Mouse (Mus musculus) liver, adult (tissue): ENCODE measurements around the gene Rab1a.

Experiments
- GATA4 ChIP-seq: IDR thresholded peaks from 2 replicates; pipeline ENCODE4 v1.6.1; 2014; ENCODE audit warnings: mild to moderate bottlenecking, low read length; ENCODE audit not compliant: insufficient replicate concordance

Rab1a gene

GRCm38 (mm10) chr11:20200713-20201575 lies at the start of gene Rab1a:
Rab1a (plus strand) TSS chr11:20201432.
- TF ChIP-seq GATA4 = no peak; the same call in 1 of the 2 replicates

GRCm38 (mm10) chr11:20152107-20152901 lies 48.9 kb upstream of the Rab1a start:
- no peak for TF ChIP-seq GATA4

GRCm38 (mm10) chr11:20158879-20159278 lies 42.4 kb upstream of the Rab1a start:
- TF ChIP-seq GATA4 = no peak

GRCm38 (mm10) chr11:20164979-20165867 lies 36.0 kb upstream of the Rab1a start:
- no peak for TF ChIP-seq GATA4

GRCm38 (mm10) chr11:20165991-20166390 lies 35.2 kb upstream of the Rab1a start:
- TF ChIP-seq GATA4 = no peak

GRCm38 (mm10) chr11:20168972-20169371 lies 32.3 kb upstream of the Rab1a start:
- no peak for TF ChIP-seq GATA4

GRCm38 (mm10) chr11:20187271-20187670 lies 14.0 kb upstream of the Rab1a start:
- no peak for TF ChIP-seq GATA4

GRCm38 (mm10) chr11:20193100-20193736 lies 8.0 kb upstream of the Rab1a start:
- TF ChIP-seq GATA4 = no peak; the same call in 1 of the 2 replicates

- TF ChIP-seq GATA4 = no peak
Measured at GRCm38 (mm10) chr11:20201661-20202101, 449 bp downstream of the Rab1a start.

GRCm38 (mm10) chr11:20202299-20203011 lies 1.2 kb downstream of the Rab1a start:
- no peak for TF ChIP-seq GATA4

GRCm38 (mm10) chr11:20204321-20204720 lies 3.1 kb downstream of the Rab1a start:
- no peak for TF ChIP-seq GATA4

GRCm38 (mm10) chr11:20204870-20205446 lies 3.7 kb downstream of the Rab1a start:
- peak; percentile 30; the same call in 1 of the 2 replicates for TF ChIP-seq GATA4

GRCm38 (mm10) chr11:20205538-20205937 lies 4.3 kb downstream of the Rab1a start:
- TF ChIP-seq GATA4 = no peak
